Mouse (Mus musculus) midbrain, embryonic 12.5 days (tissue): ENCODE data around the gene 4930404H24Rik. TPM values are rescaled to one million over a fixed set of nuclear protein-coding genes. Genes with fewer than 3 reads are reported as not detected.
A peak's percentile ranks its signal among the peaks of the same experiment; 100 is the strongest.

ENCODE experiments used
- ATAC-seq: fragments of 200-750 bp; cut with Nextera tagmentation; 2 replicates; pipeline ENCODE4 v1.8.0; 2017; ENCODE audit warnings: low read depth, moderate TSS enrichment, moderate library complexity; ENCODE audit not compliant: low FRiP score
- H3K27ac ChIP-seq: fragments of 300-500 bp; sonication (generic); replicated peaks from 2 replicates; pipeline ENCODE4 v1.5.1; 2016; ENCODE audit warnings: mild to moderate bottlenecking
- H3K27me3 ChIP-seq: fragments of 300-500 bp; sonication (generic); 2 replicates; pipeline ENCODE4 v1.6.1; 2016; ENCODE audit warnings: mild to moderate bottlenecking
- H3K36me3 ChIP-seq: fragments of 300-500 bp; sonication (generic); 2 replicates; pipeline ENCODE4 v1.6.1; 2016
- H3K4me1 ChIP-seq: fragments of 300-500 bp; sonication (generic); 2 replicates; pipeline ENCODE4 v1.6.1; 2016
- H3K4me2 ChIP-seq: fragments of 300-500 bp; sonication (generic); replicated peaks from 2 replicates; pipeline ENCODE4 v1.6.1; 2016; ENCODE audit warnings: mild to moderate bottlenecking, moderate library complexity
- H3K4me3 ChIP-seq: fragments of 300-500 bp; sonication (generic); 2 replicates; pipeline ENCODE4 v1.5.1; 2016; ENCODE audit warnings: mild to moderate bottlenecking
- H3K9ac ChIP-seq: fragments of 300-500 bp; sonication (generic); replicated peaks from 2 replicates; pipeline ENCODE4 v1.6.1; 2016; ENCODE audit warnings: mild to moderate bottlenecking, moderate library complexity
- H3K9me3 ChIP-seq: fragments of 300-500 bp; sonication (generic); 2 replicates; pipeline ENCODE4 v1.6.1; 2016; ENCODE audit warnings: mild to moderate bottlenecking
- WGBS: fragments of 180-500 bp; shearing (Covaris S2); methylation state at CpG from one replicate; pipeline ENCODE4 v1.1.7; 2016; 5-methylcytosine and 5-hydroxymethylcytosine counted together
- polyA plus RNA-seq: library from polyadenylated mRNA; unstranded; fragments of >200 nt; fragmentation: Nextera tagmentation; extraction: Ambion mirVana; gene quantifications from 2 replicates; pipeline ENCODE4 v1.2.1, GENCODE M21; 2016

4930404H24Rik gene
- polyA plus RNA-seq, result not detected in 2 replicates

DNA sequence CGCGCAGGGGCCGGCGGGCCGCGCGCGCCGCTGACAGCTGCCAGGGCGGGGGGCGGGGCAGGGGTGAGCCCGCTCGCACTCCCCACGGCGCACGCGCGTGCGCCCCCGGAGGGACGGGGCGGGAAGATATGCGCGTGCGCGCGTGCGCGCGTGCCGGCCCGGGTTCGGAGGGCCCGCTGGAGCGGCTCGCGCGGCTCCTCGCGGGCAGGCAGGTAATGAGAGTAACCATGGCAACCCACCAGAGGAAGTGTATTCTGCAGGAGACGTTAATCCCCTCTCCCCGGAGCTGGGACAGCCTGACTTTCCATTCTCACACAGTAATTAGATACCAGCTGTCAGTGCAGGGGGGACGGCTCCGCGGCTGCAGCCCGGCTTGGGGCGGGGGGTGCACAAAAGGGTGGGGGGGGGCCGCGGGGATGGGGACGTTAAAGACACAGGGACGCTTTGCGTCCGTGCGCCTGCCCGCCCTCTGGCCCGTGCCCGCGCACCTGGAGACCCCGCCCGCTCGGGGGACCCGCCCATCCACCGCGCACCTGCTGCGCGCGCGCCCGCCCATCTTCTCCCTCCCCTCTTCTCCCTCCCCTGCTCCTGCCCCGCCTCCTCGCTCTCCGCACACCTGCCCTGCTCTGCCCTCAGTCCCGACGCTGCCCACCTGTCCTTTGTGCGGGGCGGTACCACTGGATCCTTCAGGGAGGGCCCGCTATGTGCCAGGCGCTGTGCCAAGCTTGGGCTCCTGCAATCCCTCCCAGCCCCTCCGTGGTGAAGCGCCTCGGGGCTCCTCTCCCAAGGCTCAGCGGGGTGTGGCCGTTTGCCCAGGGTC lies at the start of gene 4930404H24Rik:
4930404H24Rik (plus strand) TSS at position 218 of the 820 bp plus-strand sequence.
- Histone ChIP-seq H3K4me2 (peak within 1 kb of the TSS; percentile 83), H3K27ac (peak within 1 kb of the TSS; percentile 92), H3K4me3 (peak within 1 kb of the TSS; percentile 50), H3K9ac (peak within 1 kb of the TSS; percentile 72), H3K4me1 (peaks cover 60% of the 10 kb centered on the region), H3K9me3 (no peaks in the 10 kb centered on the region), H3K36me3 (no peaks in the 10 kb centered on the region), H3K27me3 (peaks cover 81% of the 10 kb centered on the region)
- peak; percentile 86 for ATAC-seq
- 1% methylated on average over 26 of the region's 83 CpGs for WGBS

DNA sequence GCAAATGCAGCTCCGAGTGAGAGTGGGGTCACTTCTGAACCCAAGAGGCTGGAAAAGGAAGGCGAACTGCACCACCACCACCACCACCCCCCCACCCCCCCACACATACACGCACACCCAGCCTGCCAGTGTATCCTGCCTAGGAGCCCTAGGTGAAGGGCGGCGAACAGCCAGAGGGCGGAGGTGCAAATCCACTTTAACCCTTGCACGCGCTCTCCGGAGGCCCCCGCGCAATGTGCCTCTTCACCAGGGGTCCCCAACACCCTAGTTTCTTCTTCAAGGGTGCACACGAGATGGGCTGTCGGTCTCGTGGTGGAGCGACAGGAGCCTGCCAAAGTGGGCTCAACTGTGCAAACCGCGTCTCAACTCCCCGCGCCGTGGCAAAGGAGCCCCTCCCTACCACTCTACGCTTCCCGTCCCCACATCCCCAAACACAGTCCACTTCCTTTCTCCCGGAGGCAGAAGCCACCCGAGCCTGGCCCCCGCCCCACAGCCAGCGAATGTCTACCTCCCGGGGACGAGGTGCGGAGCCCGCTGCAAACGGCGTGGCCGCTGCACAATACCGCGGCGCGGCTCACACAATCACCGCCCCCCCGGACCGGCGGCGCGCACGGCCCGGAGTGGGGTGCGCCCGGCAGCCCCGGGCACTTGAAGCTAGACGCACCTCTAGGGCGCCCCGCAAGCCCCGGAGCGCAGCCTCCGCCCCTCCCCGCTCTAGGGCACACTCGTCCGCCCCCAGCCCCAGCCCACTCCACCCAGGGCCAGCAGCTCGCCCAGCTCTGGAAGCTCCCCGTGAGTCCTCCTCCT lies 49.0 kb upstream of the 4930404H24Rik start:
- H3K4me3 ChIP-seq, result peak overlapping the region; percentile 92
- H3K4me1 ChIP-seq, result peaks cover 46% of the 10 kb centered on the region
- peak overlapping the region; percentile 97 for H3K27ac ChIP-seq
- no peaks in the 10 kb centered on the region for H3K36me3 ChIP-seq
- peak; percentile 64 for ATAC-seq
- H3K4me2 ChIP-seq, result peak overlapping the region; percentile 94
- no peaks in the 10 kb centered on the region for H3K9me3 ChIP-seq
- peak overlapping the region; percentile 95 for H3K9ac ChIP-seq
- WGBS, result 0% methylated on average over 56 of the region's 59 CpGs
- H3K27me3 ChIP-seq, result peaks cover 5% of the 10 kb centered on the region; the same call in 1 of the 2 replicates

DNA sequence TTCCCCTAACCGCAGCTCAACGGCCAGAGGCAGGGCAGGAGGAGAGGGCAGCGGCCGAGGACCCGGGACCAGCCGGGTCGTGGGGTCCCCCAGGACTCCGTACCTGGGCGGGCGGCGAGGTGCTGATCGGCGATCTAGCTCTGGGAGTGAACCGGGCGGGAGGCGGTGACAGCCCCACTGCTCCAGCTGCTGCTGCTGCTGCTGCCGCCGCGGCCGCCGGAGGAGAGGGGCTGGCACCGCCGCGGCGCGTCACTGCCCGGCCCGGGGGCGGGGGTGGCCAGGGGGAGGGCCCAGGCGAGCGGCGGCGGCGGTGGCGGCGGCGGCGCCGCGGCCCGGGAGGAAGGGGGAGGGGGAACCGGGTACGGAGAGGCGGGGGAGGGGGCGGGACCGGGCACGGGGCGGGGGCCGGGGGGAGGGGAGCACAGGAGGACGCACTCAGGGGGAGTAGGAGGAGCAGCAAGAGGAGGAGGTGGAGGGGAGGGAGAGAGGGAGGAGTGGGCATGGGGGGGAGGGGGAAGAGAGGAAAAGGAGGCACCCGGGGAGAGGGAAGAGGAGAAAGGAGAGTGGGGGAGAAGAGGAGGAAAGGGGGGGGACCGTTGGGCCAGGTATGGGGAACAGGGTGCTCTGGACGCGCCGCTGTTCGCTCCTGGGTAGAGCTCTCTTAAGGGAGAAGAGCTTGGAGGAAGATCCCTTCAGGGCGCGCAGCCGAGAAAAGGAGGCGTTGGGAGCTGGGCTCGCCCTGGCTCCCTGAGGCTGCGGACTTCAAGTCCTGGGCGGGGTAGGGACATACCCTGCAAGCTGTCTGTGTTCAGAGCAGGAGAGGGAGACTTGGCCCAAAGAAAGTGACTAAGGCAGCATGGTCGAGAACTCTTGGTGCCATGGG lies 48.1 kb upstream of the 4930404H24Rik start:
- peaks cover 39% of the 10 kb centered on the region for H3K4me1 ChIP-seq

DNA sequence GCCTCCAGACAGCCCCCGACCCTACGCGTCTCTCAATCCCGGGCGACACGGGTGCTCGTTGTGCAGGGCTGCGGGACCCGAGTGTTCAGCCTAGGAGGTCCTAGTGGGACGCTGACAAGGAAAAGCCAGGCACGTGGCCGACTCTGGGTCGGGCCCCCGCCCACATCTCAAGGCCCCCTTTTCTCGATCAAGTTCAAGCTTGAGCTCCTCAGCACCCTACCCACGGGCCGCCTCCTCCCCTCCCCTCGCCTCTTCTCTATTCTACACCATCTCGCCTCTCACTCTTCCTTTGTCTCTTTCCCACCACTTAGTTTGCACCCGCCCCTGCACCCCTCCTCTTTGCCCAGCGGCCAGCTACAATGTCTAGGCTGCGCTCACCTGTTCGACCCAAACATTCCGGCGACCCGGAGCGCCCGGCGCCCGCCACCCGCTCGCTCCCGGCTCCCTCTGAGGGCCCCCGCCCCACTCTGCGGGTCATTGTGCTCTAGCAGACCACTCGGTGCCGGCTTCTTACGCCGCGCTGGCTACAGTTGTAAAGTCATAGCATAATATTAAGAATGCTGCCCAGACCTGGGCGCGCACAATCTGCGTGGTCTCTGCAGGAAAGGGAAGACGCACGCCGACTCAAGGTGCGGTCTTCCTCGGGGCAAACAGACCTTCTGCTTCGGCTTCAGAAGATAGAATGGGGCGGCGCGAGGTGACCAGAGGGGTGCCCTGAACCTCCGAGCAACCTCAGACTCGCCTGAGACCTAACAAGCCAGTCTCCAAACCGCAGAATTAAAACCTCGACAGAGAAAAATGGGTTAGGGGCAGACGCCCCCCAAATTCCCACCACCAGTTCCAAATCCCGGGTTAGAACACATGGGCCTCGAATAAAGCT lies 47.2 kb upstream of the 4930404H24Rik start:
- no peaks in the 10 kb centered on the region for H3K9me3 ChIP-seq
- peaks cover 34% of the 10 kb centered on the region for H3K4me1 ChIP-seq
- peak; percentile 53 for ATAC-seq
- peak overlapping the region; percentile 92 for H3K4me3 ChIP-seq
- peaks cover 5% of the 10 kb centered on the region; the same call in 1 of the 2 replicates for H3K27me3 ChIP-seq
- peak overlapping the region; percentile 95 for H3K9ac ChIP-seq
- 0% methylated on average over 59 of the region's 59 CpGs for WGBS
- no peaks in the 10 kb centered on the region for H3K36me3 ChIP-seq
- H3K4me2 ChIP-seq, result peak overlapping the region; percentile 94
- peak overlapping the region; percentile 97 for H3K27ac ChIP-seq

More for the DNA sequence above, 48.1 kb upstream of the 4930404H24Rik start:
- Histone ChIP-seq H3K36me3 (no peaks in the 10 kb centered on the region), H3K4me2 (peak overlapping the region; percentile 94), H3K9me3 (no peaks in the 10 kb centered on the region), H3K4me3 (peak overlapping the region; percentile 92), H3K9ac (peak overlapping the region; percentile 95), H3K27me3 (peaks cover 5% of the 10 kb centered on the region; the same call in 1 of the 2 replicates), H3K27ac (peak overlapping the region; percentile 97)
- WGBS, result 0% methylated on average over 29 of the region's 64 CpGs
- peak; percentile 74 for ATAC-seq

DNA sequence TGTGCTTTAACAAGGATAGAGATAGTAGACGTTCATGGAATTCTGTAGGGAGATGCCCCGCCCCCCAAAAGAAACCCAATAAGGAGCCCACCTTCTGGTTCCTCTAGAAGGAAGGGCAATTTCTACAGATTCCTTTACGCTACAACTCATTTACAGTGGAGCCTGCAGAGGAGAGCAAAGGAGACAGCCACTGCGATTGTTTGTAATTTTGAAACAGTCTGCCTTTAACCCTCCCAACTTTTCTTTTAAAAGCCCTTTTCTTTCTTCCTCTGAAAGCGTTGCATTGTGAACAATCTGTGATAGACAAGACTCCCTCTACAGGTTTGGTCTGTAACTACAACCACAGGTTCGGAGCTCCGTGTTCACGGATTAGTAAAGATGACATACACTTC lies 46.6 kb upstream of the 4930404H24Rik start:
- Histone ChIP-seq H3K4me3 (peak overlapping the region; percentile 92), H3K4me2 (peak overlapping the region; percentile 94), H3K9me3 (no peaks in the 10 kb centered on the region), H3K36me3 (no peaks in the 10 kb centered on the region), H3K27me3 (peaks cover 5% of the 10 kb centered on the region; the same call in 1 of the 2 replicates), H3K9ac (peak overlapping the region; percentile 95), H3K4me1 (peaks cover 28% of the 10 kb centered on the region), H3K27ac (peak overlapping the region; percentile 97)
- WGBS, result 0% methylated on average over 8 of the region's 8 CpGs
- no peak for ATAC-seq

DNA sequence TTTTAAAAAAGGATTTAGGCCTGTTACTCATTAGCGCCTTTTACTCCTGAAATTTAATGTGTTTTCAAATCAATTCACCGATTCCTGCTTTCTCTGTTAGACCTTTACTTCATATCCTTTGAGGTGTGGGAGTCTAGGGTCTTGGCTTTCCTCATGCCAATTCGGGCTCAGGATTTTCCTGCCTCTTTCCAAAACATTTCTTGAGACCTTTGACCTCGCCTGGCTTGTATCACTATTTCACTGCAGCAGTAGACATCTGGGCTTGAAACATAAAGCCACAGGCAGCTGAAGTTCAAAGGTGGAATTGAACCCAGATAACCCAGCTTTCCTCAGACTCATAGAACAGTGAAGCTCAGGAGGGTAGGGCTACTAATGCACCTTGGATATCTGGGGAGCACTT lies 46.1 kb upstream of the 4930404H24Rik start:
- Histone ChIP-seq H3K4me1 (peaks cover 23% of the 10 kb centered on the region), H3K36me3 (no peaks in the 10 kb centered on the region), H3K9me3 (no peaks in the 10 kb centered on the region), H3K27me3 (peaks cover 5% of the 10 kb centered on the region; the same call in 1 of the 2 replicates), H3K4me3 (no peak overlapping the region), H3K9ac (no peak overlapping the region), H3K27ac (no peak overlapping the region), H3K4me2 (peak overlapping the region; percentile 94; the same call in 1 of the 2 replicates)
- no peak for ATAC-seq
- WGBS, result 26% methylated on average over 4 of the region's 4 CpGs

DNA sequence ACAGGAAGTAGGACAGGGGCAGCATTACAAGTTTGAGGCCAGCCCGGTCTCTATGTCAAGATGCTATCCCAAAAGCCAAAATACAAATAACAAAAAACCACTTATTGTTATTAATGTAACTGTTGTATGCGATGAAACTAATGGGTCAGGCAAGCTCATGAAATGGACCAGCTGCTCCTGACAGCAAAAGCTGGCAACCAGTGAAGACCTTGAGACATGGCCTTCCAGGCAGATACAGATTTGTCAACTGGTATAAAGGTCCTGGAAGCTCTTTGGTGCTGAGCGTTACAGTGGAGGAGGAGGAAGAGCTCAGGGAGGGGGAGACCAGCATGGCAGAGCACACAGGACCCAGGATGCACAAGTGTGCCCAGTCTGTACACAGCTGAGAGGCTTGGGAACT lies 44.9 kb upstream of the 4930404H24Rik start:
- Histone ChIP-seq H3K4me2 (no peak overlapping the region), H3K27ac (no peak overlapping the region), H3K4me3 (no peak overlapping the region), H3K9ac (no peak overlapping the region), H3K9me3 (no peaks in the 10 kb centered on the region), H3K27me3 (peaks cover 5% of the 10 kb centered on the region; the same call in 1 of the 2 replicates), H3K4me1 (peaks cover 11% of the 10 kb centered on the region), H3K36me3 (no peaks in the 10 kb centered on the region)
- 87% methylated on average over 3 of the region's 3 CpGs for WGBS
- no peak for ATAC-seq

DNA sequence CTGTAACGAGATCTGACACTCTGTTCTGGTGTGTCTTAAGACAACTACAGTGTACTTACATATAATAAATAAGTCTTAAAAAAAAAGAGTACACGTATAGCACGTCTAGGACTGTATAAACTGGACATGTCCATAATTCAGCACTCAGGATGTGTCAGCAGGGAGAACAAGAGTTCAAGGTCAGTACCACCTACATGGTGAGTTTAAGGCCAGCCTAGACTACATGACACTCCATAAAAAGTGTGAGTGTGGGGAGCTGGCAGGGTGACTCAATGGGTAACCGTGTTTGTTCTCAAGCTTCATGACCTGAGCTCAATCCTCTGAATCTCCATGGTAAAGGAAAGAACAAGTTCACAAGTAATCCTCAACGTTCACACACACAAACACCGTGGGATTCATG lies 44.1 kb upstream of the 4930404H24Rik start:
- Histone ChIP-seq H3K9me3 (no peaks in the 10 kb centered on the region), H3K36me3 (no peaks in the 10 kb centered on the region), H3K4me1 (peaks cover 5% of the 10 kb centered on the region; the same call in 1 of the 2 replicates), H3K27me3 (peaks cover 5% of the 10 kb centered on the region; the same call in 1 of the 2 replicates), H3K9ac (no peak overlapping the region), H3K4me3 (no peak overlapping the region), H3K4me2 (no peak overlapping the region), H3K27ac (no peak overlapping the region)
- no peak for ATAC-seq
- 85% methylated on average over 6 of the region's 6 CpGs for WGBS

DNA sequence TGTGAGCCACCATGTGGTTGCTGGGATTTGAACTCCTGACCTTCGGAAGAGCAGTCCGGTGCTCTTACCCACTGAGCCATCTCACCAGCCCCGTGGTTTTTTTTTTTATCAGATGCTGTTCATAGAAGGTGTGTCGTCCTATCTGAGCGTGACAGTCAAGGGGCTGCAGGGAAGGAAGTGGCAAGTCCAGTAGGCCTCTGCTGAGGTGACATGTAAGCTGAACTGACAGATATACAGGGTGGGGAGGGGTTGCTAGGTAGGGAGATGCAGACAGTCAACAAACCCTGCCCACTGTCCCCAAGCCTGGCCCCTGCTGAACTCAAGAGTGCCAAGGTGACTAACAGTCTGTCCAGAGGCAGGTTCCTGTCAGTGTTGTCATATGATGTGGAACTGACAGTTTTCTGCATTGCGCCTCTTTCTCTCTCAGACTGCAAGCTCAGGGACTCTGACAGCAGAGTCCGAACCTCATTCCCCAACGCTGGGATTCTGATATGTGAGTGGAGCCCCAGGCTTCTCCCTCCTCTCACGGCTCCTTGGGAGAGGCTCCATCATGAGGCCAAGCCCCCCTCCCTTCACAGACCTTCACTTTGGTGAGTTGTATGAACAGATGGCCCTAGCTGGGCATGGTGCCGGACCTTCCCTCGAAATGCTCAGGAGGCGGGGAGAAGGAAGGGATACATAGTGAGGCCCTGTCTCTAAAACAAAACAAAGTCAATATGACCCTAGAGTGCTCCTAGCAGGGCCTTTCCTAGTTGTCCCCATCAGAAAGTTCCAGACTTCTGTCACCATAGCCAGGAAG lies 38.4 kb upstream of the 4930404H24Rik start:
- no peaks in the 10 kb centered on the region for H3K36me3 ChIP-seq
- no peaks in the 10 kb centered on the region for H3K27me3 ChIP-seq
- no peak overlapping the region for H3K9ac ChIP-seq
- no peak overlapping the region for H3K4me3 ChIP-seq
- 73% methylated on average over 12 of the region's 12 CpGs for WGBS
- ATAC-seq, result no peak
- H3K4me1 ChIP-seq, result peaks cover 21% of the 10 kb centered on the region
- H3K9me3 ChIP-seq, result no peaks in the 10 kb centered on the region
- 0 out of 2 replicates have a peak overlapping the region, but pooled peaks have one; percentile 35 for H3K27ac ChIP-seq
- H3K4me2 ChIP-seq, result no peak overlapping the region
